Mouse (Mus musculus) erythroblast, embryonic 14.5 days (primary cell): Measurements from ENCODE around the gene Gm20683. TPM values are rescaled to one million over a fixed set of nuclear protein-coding genes. Genes with fewer than 3 reads are reported as not detected.
"Not testable (repeated sequence)": the region's sequence is repeated elsewhere in the genome, so short reads cannot be mapped to it uniquely, and the experiment has no call there.

ENCODE experiments used
- H3K27me3 ChIP-seq: 2 replicates; pipeline ENCODE4 v1.6.1; 2012; ENCODE audit warnings: inconsistent platforms; ENCODE audit not compliant: control insufficient read depth
- H3K36me3 ChIP-seq: 2 replicates; pipeline ENCODE4 v1.6.1; 2012; ENCODE audit warnings: mild to moderate bottlenecking, inconsistent platforms; ENCODE audit not compliant: control insufficient read depth
- H3K4me1 ChIP-seq: 2 replicates; pipeline ENCODE4 v1.6.1; 2012; ENCODE audit warnings: inconsistent platforms; ENCODE audit not compliant: control insufficient read depth
- H3K4me3 ChIP-seq: replicated peaks from 2 replicates; pipeline ENCODE3; 2012; ENCODE audit warnings: moderate library complexity, mild to moderate bottlenecking, inconsistent platforms
- H3K9me3 ChIP-seq: 2 replicates; pipeline ENCODE4 v1.6.1; 2012; ENCODE audit warnings: low read length, inconsistent platforms, mixed read lengths; ENCODE audit not compliant: control insufficient read depth
- GATA1 ChIP-seq: IDR thresholded peaks from 2 replicates; pipeline ENCODE4 v1.6.1; 2012; ENCODE audit warnings: low read length, inconsistent platforms, mixed read lengths
- TAL1 ChIP-seq: IDR thresholded peaks from 3 replicates; pipeline ENCODE4 v1.6.1; 2012; ENCODE audit warnings: low read length, inconsistent platforms, mixed read lengths
- polyA plus RNA-seq: library from polyadenylated mRNA; stranded (reverse); fragments of >175 nt; gene quantifications from 2 replicates; pipeline ENCODE4 v1.2.3, GENCODE M21; 2012

Gm20683 gene
- polyA plus RNA-seq, 1 experiment = 1.1 TPM

DNA sequence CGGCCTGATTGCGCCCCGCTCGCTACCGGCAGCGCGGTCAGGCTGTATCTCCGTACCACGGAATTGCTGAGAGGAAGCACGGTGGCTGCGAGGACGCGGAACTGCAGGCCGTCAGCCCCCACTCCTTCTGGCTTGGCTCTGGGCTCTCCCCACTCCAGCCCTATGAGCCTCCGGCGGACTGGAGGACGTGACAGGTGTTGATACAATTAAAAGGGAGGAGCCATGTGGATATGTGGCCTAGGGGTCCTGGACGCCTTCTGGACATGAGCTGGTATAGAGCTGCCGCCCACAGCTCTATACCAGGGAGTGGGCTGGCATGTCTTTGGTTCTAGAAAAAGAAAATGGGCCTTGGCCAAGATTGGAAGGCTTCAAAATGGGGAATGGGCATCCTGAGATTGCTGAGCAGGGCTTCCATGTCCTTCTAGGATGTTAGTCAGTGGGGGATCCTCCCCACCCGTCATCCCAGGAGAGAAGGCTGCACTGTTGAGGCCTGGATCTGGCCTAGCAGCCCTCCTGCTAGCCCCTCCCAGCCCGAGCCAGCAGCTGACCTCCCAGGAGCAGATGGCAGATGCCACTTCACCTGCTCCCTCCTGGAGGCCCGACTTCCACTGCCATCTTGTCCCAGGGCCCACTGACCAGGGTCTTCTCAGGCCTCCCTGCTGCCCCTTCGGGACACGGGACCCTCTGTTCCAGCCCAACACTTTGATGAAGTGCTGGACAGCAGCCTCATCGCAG lies 31.8 kb downstream of the Gm20683 start:
- Histone ChIP-seq H3K36me3 (no peaks in the 10 kb centered on the region), H3K4me3 (peak overlapping the region; percentile 28)

DNA sequence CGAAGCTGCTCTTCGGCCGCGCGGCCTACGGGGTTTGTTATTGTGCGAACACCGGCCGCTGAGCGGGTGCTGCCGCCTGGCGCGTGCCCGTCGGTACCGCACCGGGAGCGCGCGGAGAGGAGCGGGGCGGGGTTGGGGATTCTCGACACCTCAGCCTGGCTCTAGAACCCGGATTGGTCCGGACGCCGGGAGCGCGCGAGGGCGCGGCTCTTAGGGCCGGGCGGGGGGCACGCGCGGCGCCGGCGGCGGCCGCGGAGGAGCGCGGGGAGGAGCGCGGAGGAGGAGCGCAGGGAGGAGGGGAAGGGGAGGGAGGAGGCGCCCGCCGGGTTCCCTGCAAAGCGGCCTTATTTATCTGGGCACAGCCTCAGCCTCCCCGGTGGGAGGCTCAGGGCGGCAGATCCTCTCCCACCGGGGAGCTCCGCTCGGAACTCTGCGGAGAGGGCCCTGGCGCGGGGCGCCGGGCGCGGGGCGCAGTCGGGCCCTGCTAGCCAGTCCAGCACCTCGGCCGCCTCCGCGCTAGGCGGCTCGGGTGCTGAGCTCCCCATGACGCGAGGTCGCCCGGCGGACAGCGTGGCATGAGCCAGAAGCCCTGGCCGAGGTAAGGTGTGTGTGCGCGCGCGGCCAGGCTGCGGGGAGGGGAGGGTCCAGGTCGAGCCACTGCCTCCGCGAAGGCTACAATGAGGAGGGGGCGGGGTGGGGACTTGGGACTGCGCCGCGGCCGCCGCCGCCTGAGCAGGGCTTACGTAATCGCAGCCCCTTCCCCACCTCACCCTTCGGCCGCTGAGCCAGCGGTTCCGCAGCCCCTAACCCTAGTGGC lies 32.6 kb downstream of the Gm20683 start, which contains the start of gene Fbxl16:
TSS of gene Fbxl16 (plus strand) at position 297 of the 817 bp plus-strand sequence.
- TF ChIP-seq GATA1 (no peak), TAL1 (no peak)
- Histone ChIP-seq H3K9me3 (peaks cover 4% of the 10 kb centered on the region; the same call in 1 of the 2 replicates), H3K36me3 (no peaks in the 10 kb centered on the region), H3K4me1 (peaks cover 11% of the 10 kb centered on the region), H3K4me3 (peak within 1 kb of the TSS; percentile 28), H3K27me3 (peaks cover 81% of the 10 kb centered on the region)

More for the DNA sequence above, 31.8 kb downstream of the Gm20683 start:
- TF ChIP-seq GATA1 (no peak), TAL1 (no peak)
- H3K4me1 ChIP-seq = peaks cover 11% of the 10 kb centered on the region
- H3K9me3 ChIP-seq = peaks cover 4% of the 10 kb centered on the region; the same call in 1 of the 2 replicates
- peaks cover 85% of the 10 kb centered on the region for H3K27me3 ChIP-seq

DNA sequence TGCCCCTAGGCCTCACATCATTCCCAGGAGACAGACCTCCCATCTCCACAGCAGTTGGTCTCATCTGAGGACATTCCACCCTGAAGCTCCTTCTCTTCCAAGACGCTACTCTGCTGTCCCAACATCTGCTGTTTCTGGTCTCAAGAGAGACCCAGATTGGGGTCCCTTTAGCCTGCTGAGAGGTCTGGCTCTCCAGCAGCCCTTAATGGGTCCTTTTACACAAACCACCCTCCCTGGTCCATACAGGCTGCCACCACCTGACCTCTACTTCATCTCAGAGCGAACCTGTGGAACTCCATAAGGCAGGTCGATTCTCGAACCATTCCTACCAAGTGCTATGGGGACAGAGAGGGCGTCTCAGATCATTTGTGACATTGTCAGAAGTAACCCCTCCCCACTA lies 33.5 kb downstream of the Gm20683 start:
- no peaks in the 10 kb centered on the region for H3K36me3 ChIP-seq
- H3K4me3 ChIP-seq = no peak overlapping the region
- H3K27me3 ChIP-seq = peaks cover 82% of the 10 kb centered on the region
- peaks cover 11% of the 10 kb centered on the region for H3K4me1 ChIP-seq
- TF ChIP-seq TAL1 = no peak
- no peak for TF ChIP-seq GATA1
- H3K9me3 ChIP-seq = peaks cover 4% of the 10 kb centered on the region; the same call in 1 of the 2 replicates

DNA sequence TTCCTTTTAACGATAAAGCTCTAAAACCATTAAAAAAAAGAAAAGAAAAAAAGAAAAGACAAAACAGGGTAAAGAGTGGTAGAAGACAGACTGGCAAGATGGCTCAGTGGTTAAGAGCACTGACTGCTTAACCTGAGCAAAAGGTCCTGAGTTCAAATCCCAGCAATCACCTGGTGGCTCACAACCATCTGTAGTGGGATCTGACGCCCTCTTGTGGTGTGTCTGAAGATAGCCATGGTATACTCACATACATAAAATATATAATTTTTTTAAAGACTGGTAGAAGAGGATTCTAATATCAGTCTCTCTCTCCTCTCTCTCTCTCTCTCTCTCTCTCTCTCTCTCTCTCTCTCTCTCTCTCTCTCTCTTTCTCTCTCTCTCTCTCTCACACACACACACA lies 34.1 kb downstream of the Gm20683 start:
- H3K9me3 ChIP-seq, H3K36me3 ChIP-seq, H3K4me3 ChIP-seq: not testable (repeated sequence)
- Histone ChIP-seq H3K4me1 (peaks cover 11% of the 10 kb centered on the region), H3K27me3 (peaks cover 81% of the 10 kb centered on the region)

DNA sequence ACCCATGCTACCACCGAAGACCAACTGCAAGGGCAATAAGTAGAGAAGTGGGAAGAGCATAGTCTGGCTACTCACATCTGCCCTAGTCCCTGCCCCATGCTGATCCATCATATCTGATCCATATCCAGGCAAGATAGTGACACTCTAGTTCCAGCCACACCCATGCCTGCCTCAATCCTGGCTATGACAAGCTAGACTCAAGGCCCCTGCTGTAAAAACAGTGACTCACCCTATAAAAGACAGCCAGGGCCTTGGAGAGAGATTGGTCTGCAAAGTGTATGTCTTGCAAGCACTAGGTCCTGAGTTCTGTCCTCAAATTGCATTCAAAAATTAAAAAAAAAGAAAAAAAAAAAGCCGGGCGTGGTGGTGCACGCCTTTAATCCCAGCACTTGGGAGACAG lies 35.1 kb downstream of the Gm20683 start:
- Histone ChIP-seq H3K4me3 (no peak overlapping the region), H3K27me3 (peaks cover 80% of the 10 kb centered on the region), H3K4me1 (peaks cover 11% of the 10 kb centered on the region), H3K9me3 (peaks cover 4% of the 10 kb centered on the region; the same call in 1 of the 2 replicates), H3K36me3 (no peaks in the 10 kb centered on the region)
- no peak for TF ChIP-seq TAL1

DNA sequence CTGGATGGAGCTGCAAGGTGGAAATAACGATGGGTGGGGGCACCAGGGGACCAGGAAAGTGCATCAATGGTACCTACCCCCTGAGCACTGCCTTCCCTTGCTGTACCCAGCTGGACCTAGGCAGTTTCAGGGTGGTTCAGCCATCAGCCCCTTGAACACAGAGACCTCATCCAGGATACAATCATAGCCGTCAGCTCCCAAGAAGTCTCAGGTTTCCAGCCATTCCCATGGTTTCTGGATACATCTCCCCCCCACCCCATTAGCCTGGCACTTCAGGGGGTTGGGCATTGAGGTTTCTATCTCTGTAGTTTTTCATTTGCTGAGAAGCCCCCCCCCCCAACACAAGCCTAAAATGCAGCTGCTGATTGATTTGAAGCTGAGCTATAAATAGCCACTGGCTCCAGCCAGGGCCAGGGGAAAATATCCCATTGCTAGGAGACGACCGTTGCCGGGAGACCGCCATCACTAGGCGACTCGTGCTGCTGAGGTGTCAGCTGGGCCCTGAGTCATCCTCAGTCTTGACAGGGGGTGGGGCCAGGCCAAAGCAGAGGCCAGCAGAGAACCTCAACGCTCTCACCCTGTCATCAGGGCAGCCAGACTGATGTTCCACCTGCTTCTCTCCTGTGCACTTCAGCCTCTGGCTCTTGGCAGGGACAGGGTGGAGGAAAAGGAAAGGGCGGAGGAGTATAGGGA lies 38.6 kb downstream of the Gm20683 start:
- H3K9me3 ChIP-seq = no peaks in the 10 kb centered on the region
- H3K27me3 ChIP-seq = peaks cover 49% of the 10 kb centered on the region
- TF ChIP-seq TAL1 (no peak), GATA1 (no peak)
- H3K36me3 ChIP-seq = no peaks in the 10 kb centered on the region
- H3K4me3 ChIP-seq = no peak overlapping the region
- H3K4me1 ChIP-seq = no peaks in the 10 kb centered on the region; the same call in 1 of the 2 replicates

DNA sequence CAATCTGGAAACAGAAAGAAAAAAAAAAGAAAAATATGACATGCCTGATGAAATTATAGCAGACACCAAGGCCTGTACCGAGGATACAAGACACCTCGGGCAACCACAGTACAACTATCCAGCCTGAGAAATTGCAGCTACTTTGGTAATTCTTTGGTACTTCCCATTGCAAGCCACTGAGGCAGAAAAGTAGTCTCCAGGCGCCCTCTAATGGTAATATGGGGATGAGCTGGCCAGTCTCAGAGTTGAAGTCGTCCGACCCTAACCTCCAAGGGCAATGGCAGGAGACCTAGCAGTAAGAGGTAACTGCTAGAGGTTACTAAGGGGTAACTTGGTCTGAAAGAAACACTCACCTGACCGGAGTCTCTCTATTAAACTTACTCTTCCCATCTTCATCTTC lies 40.5 kb downstream of the Gm20683 start:
- Histone ChIP-seq H3K27me3 (peaks cover 36% of the 10 kb centered on the region), H3K4me3 (no peak overlapping the region), H3K4me1 (peaks cover 14% of the 10 kb centered on the region), H3K9me3 (no peaks in the 10 kb centered on the region), H3K36me3 (no peaks in the 10 kb centered on the region)
- TF ChIP-seq TAL1 = no peak
- TF ChIP-seq GATA1 = no peak

DNA sequence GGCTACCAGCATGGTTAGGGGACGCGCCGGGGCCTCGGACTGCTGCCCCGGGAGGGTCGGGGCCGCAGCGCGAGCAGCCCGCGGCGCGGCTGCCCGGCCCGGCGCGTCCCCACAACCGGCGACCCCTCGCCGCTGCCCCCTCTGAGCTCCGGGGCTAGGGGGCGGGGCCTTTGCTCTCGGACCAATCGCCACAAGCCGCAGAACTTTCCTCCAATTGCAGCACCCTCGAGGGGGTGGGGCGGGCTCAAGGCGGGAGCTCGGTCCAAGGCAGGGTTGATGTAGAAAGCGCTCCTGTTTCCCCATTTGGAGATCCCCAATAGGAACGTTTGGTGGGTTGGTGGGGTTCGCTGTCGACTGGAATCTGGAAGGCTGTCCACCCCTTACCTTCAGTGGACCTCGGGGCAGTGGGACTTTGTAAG lies 44.6 kb downstream of the Gm20683 start, which contains the start of gene Metrn:
TSS of gene Metrn (minus strand) at position 186 of the 419 bp plus-strand sequence.
- Histone ChIP-seq H3K36me3 (peaks cover 7% of the 10 kb centered on the region), H3K4me3 (peak within 1 kb of the TSS; percentile 82), H3K9me3 (no peaks in the 10 kb centered on the region), H3K27me3 (peaks cover 8% of the 10 kb centered on the region), H3K4me1 (peaks cover 52% of the 10 kb centered on the region)
- no peak for TF ChIP-seq TAL1
- no peak for TF ChIP-seq GATA1

DNA sequence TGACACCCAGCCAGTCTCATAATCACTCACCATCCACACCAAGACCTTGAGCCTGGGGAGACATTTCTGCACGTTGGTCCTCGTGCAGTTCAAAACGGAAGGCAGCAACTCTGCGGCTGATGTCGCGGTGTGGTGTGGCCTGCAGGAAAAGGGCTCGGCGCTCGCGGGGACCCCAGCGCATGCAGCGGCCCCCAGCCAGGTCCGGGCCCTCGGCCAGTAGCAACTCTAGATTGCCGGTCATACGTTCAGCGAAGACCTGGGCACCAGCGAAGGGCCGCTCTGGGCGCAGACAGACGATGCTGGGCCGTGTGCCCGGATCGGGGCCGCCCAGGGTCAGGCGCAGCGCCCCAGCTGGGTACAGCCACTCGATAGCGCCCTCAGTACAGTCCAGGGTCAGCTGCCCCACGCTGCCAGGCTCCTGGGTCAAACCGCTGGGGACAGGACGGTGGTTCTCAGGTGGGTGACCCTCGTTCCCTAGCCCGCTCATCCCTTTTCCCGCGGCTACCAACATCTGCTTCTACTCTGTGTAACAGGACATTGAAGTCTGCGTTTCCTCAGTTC lies 45.3 kb downstream of the Gm20683 start:
- Histone ChIP-seq H3K4me3 (peak overlapping the region; percentile 82), H3K9me3 (no peaks in the 10 kb centered on the region), H3K4me1 (peaks cover 59% of the 10 kb centered on the region), H3K27me3 (peaks cover 2% of the 10 kb centered on the region), H3K36me3 (peaks cover 7% of the 10 kb centered on the region)
- TF ChIP-seq GATA1 (no peak), TAL1 (no peak)
